ENCODE assay signal across 7 mouse cellular contexts in the genomic region with DNA sequence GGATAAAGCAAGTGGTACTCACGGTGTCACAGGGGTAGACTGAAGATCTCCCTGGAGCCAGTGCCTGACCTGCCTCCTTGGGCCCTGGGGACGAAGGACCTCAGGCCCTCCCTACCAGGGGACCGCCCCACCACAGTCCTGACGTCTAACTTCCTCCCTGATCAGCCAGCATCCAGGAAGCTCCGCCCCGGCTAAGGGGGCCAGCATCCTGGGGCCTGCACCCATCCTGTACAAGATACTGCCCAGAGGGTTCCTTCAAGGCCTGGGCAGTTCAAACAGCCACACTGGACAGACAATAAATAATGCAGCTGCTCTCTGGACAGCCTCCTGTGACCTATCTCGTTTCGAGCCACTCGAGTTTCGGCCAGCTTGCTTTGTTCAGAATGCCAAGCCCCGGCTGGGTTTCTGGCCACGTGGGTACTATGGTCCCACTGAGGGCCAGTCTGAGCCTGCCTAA.
DNase-seq lines count a peak whose midpoint lies in the region; ATAC-seq and TF ChIP-seq lines count a peak whose summit lies in the region.

No protein-coding gene starts in this region.

- no peak for TF ChIP-seq CTCF in layer of hippocampus, adult 2 months (conservative IDR thresholded peaks at IDR 0.05)
- no peak for TF ChIP-seq CTCF in midbrain, postnatal 0 days (IDR thresholded peaks at IDR 0.05)

- H3K9me3 ChIP-seq in heart, embryonic 15.5 days (replicated peaks), result no peaks in the 10 kb centered on the region
- H3K9me3 ChIP-seq in midbrain, postnatal 0 days (ENCODE audit: low read length), result no peaks in the 10 kb centered on the region

- H3K27me3 ChIP-seq in heart, embryonic 15.5 days, result no peaks in the 10 kb centered on the region
- H3K27me3 ChIP-seq in midbrain, postnatal 0 days (ENCODE audit: insufficient read depth, low read length), result no peaks in the 10 kb centered on the region

- DNase-seq in layer of hippocampus, adult 2 months (ENCODE audit: low spot score in 2 of 2), result no peak
- DNase-seq in layer of hippocampus, adult 9-10 months (ENCODE audit: low spot score), result no peak
- DNase-seq in lung, adult 18-20 months, result peak; percentile 46 to 64
- peak; percentile 27 for DNase-seq in thymus, postnatal 0 days (ENCODE audit: low spot score)
- no peak for DNase-seq in midbrain, postnatal 0 days (ENCODE audit: low spot score)

- WGBS in heart, embryonic 15.5 days, result 68% methylated on average over 12 of the region's 12 CpGs
- WGBS in midbrain, postnatal 0 days, result 73% methylated on average over 12 of the region's 12 CpGs

- H3K4me1 ChIP-seq in heart, embryonic 15.5 days (replicated peaks), result peaks cover 32% of the 10 kb centered on the region
- 0 out of 2 replicates have a peak, but pooled peaks cover 3% of the 10 kb centered on the region for H3K4me1 ChIP-seq in midbrain, postnatal 0 days (ENCODE audit: insufficient read depth, low read length)

- no peak overlapping the region for H3K4me2 ChIP-seq in heart, embryonic 15.5 days
- no peak overlapping the region for H3K4me2 ChIP-seq in midbrain, postnatal 0 days (ENCODE audit: low read depth, low read length, poor library complexity, severe bottlenecking)

- ATAC-seq in heart, embryonic 15.5 days (replicated peaks; ENCODE audit: insufficient number of reproducible peaks, insufficient read depth, low FRiP score, low read depth), result no peak
- ATAC-seq in frontal cortex, adult (ENCODE audit: low TSS enrichment), result no peak
- ATAC-seq in midbrain, postnatal 0 days (ENCODE audit: low FRiP score), result no peak

- no peaks in the 10 kb centered on the region for H3K36me3 ChIP-seq in heart, embryonic 15.5 days
- peaks cover 3% of the 10 kb centered on the region; the same call in 1 of the 2 replicates for H3K36me3 ChIP-seq in midbrain, postnatal 0 days (ENCODE audit: insufficient read depth, low read length)

- no peak overlapping the region for H3K4me3 ChIP-seq in layer of hippocampus, adult 2 months
- no peak overlapping the region for H3K4me3 ChIP-seq in heart, embryonic 15.5 days
- no peak overlapping the region for H3K4me3 ChIP-seq in midbrain, postnatal 0 days (ENCODE audit: low read depth, low read length)

- H3K27ac ChIP-seq in layer of hippocampus, adult 2 months, result peak overlapping the region; percentile 67
- 0 out of 2 replicates have a peak overlapping the region, but pooled peaks have one; percentile 29 for H3K27ac ChIP-seq in heart, embryonic 15.5 days
- no peak overlapping the region for H3K27ac ChIP-seq in midbrain, postnatal 0 days (ENCODE audit: low read depth, low read length)

- H3K9ac ChIP-seq in heart, embryonic 15.5 days, result no peak overlapping the region
- no peak overlapping the region for H3K9ac ChIP-seq in midbrain, postnatal 0 days (replicated peaks; ENCODE audit: low read length, poor library complexity, severe bottlenecking)

Comparison
In these comparisons a context has a peak if more than half of its experiments do, and no peak if none do; other contexts are left out.
1. DNase-seq: peak in lung, adult 18-20 months (2 of 2) and thymus, postnatal 0 days (single experiment); none in layer of hippocampus, adult 2 months (0 of 2), layer of hippocampus, adult 9-10 months (single experiment) and midbrain, postnatal 0 days (single experiment).